Mouse (Mus musculus) thymus, adult 2 months (tissue): ENCODE results near the gene Cntnap2.

Experiments used
- CTCF ChIP-seq: fragments of 200-500 bp; IDR thresholded peaks from 2 replicates; pipeline ENCODE4 v1.5.1; 2012; ENCODE audit warnings: mild to moderate bottlenecking, control low read depth, low read length, moderate library complexity, borderline replicate concordance; ENCODE audit not compliant: control insufficient read depth, poor library complexity, insufficient read depth; ENCODE audit errors: extremely low read depth
- POLR2A ChIP-seq: fragments of 200-500 bp; IDR thresholded peaks from 2 replicates; pipeline ENCODE4 v1.6.1; 2012; ENCODE audit warnings: mild to moderate bottlenecking, low read length, control low read depth, moderate library complexity; ENCODE audit not compliant: control insufficient read depth, poor library complexity, insufficient read depth; ENCODE audit errors: extremely low read depth

DNA sequence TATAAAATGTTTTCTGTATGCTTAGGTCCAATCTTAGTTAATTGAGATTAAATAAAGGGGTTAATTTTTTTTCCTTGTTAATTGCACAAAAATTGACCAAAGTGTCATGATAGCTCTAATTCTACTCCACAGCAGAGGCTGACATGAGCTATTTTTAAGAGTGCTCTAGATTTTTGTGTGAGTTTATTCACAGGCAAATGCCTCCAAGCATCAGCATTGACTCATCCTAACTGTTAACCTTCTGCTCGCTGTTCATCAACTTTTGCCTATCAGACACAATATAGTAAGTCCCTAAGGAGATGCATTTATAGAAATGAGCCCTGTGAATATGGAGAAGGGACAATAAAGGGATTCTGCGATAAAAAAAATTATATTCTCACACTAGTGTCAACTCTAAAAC is 1138.1 kb downstream of the Cntnap2 start:
- TF ChIP-seq POLR2A, result no peak
- TF ChIP-seq CTCF, result no peak
